Mouse (Mus musculus) kidney, embryonic 14.5 days (tissue): ENCODE measurements at regions not wholly inside any gene's neighbourhood (a gene's known extent, or its start where the extent isn't known, plus 50 kb on each side); places are given as distances from the start of the nearest gene placed in this dataset.

ENCODE experiments used
- ATAC-seq: fragments of 200-750 bp; cut with Nextera tagmentation; 2 replicates; pipeline ENCODE4 v1.8.0; 2017; ENCODE audit warnings: moderate number of reproducible peaks, mild to moderate bottlenecking, moderate TSS enrichment, moderate library complexity; ENCODE audit not compliant: low FRiP score, low TSS enrichment
- H3K27ac ChIP-seq: fragments of 300-500 bp; sonication (generic); 2 replicates; pipeline ENCODE4 v1.5.1; 2014; ENCODE audit warnings: low read depth, mild to moderate bottlenecking, low read length, moderate library complexity, mixed read lengths
- H3K27me3 ChIP-seq: fragments of 300-500 bp; sonication (generic); 2 replicates; pipeline ENCODE4 v1.6.1; 2014; ENCODE audit warnings: mild to moderate bottlenecking, low read length; ENCODE audit not compliant: control insufficient read depth, insufficient read depth
- H3K36me3 ChIP-seq: fragments of 300-500 bp; sonication (generic); 2 replicates; pipeline ENCODE4 v1.6.1; 2014; ENCODE audit warnings: low read length, mixed read lengths; ENCODE audit not compliant: control insufficient read depth, insufficient read depth
- H3K4me1 ChIP-seq: fragments of 300-500 bp; sonication (generic); 2 replicates; pipeline ENCODE4 v1.6.1; 2014; ENCODE audit warnings: low read length, mixed read lengths; ENCODE audit not compliant: control insufficient read depth, insufficient read depth
- H3K4me2 ChIP-seq: fragments of 300-500 bp; sonication (generic); replicated peaks from 2 replicates; pipeline ENCODE4 v1.6.1; 2014; ENCODE audit warnings: low read depth, mild to moderate bottlenecking, low read length
- H3K4me3 ChIP-seq: fragments of 300-500 bp; sonication (generic); 2 replicates; pipeline ENCODE4 v1.5.1; 2014; ENCODE audit warnings: mild to moderate bottlenecking, low read length
- H3K9ac ChIP-seq: fragments of 300-500 bp; sonication (generic); 2 replicates; pipeline ENCODE4 v1.6.1; 2014; ENCODE audit warnings: low read depth, mild to moderate bottlenecking, low read length, moderate library complexity
- H3K9me3 ChIP-seq: fragments of 300-500 bp; sonication (generic); 2 replicates; pipeline ENCODE4 v1.6.1; 2016; ENCODE audit warnings: low read length; ENCODE audit not compliant: control insufficient read depth
- WGBS: fragments of 180-500 bp; shearing (Covaris S2); extraction: QIAGEN DNeasy Blood & Tissue Kit; methylation state at CpG from one replicate; pipeline ENCODE4 v1.1.7; 2014; 5-methylcytosine and 5-hydroxymethylcytosine counted together

GRCm38 (mm10) chr12:35702674-35703073 lies 167.8 kb upstream of the Ahr start:
- Histone ChIP-seq H3K27ac (no peak overlapping the region), H3K4me2 (no peak overlapping the region), H3K4me3 (no peak overlapping the region), H3K9me3 (no peaks in the 10 kb centered on the region), H3K4me1 (no peaks in the 10 kb centered on the region), H3K27me3 (no peaks in the 10 kb centered on the region), H3K9ac (no peak overlapping the region), H3K36me3 (no peaks in the 10 kb centered on the region)
- ATAC-seq, result no peak
- WGBS, result 59% methylated on average over 7 of the region's 7 CpGs

- WGBS, result 77% methylated on average over 3 of the region's 3 CpGs
- Histone ChIP-seq H3K27me3 (no peaks in the 10 kb centered on the region), H3K9me3 (no peaks in the 10 kb centered on the region), H3K4me2 (no peak overlapping the region), H3K36me3 (no peaks in the 10 kb centered on the region), H3K4me3 (no peak overlapping the region), H3K27ac (no peak overlapping the region), H3K4me1 (no peaks in the 10 kb centered on the region), H3K9ac (no peak overlapping the region)
- no peak for ATAC-seq
Measured at GRCm38 (mm10) chr12:35694253-35694652, 159.4 kb upstream of the Ahr start.

GRCm38 (mm10) chr12:35690914-35691313 lies 156.1 kb upstream of the Ahr start:
- no peak overlapping the region for H3K27ac ChIP-seq
- H3K9ac ChIP-seq, result no peak overlapping the region
- 67% methylated on average over 3 of the region's 3 CpGs for WGBS

GRCm38 (mm10) chr12:35686231-35686630 lies 151.4 kb upstream of the Ahr start:
- Histone ChIP-seq H3K9me3 (no peaks in the 10 kb centered on the region), H3K4me3 (no peak overlapping the region), H3K9ac (no peak overlapping the region), H3K4me1 (no peaks in the 10 kb centered on the region), H3K36me3 (no peaks in the 10 kb centered on the region), H3K4me2 (no peak overlapping the region), H3K27ac (no peak overlapping the region), H3K27me3 (no peaks in the 10 kb centered on the region)
- no peak for ATAC-seq
- 91% methylated on average over 2 of the region's 2 CpGs for WGBS

More at GRCm38 (mm10) chr12:35690914-35691313, 156.1 kb upstream of the Ahr start:
- no peak overlapping the region for H3K4me2 ChIP-seq
- no peaks in the 10 kb centered on the region for H3K4me1 ChIP-seq
- no peak for ATAC-seq
- no peaks in the 10 kb centered on the region for H3K9me3 ChIP-seq
- no peaks in the 10 kb centered on the region for H3K36me3 ChIP-seq
- H3K27me3 ChIP-seq, result no peaks in the 10 kb centered on the region
- H3K4me3 ChIP-seq, result no peak overlapping the region

- WGBS, result 60% methylated on average over 3 of the region's 3 CpGs
- H3K9ac ChIP-seq, result no peak overlapping the region
- H3K36me3 ChIP-seq, result no peaks in the 10 kb centered on the region
- no peak overlapping the region for H3K4me2 ChIP-seq
- H3K4me3 ChIP-seq, result no peak overlapping the region
- H3K9me3 ChIP-seq, result no peaks in the 10 kb centered on the region
- ATAC-seq, result no peak
- no peak overlapping the region for H3K27ac ChIP-seq
- no peaks in the 10 kb centered on the region for H3K4me1 ChIP-seq
- no peaks in the 10 kb centered on the region for H3K27me3 ChIP-seq
Measured at GRCm38 (mm10) chr12:35685189-35685588, 150.4 kb upstream of the Ahr start.

- Histone ChIP-seq H3K4me3 (no peak overlapping the region), H3K27me3 (no peaks in the 10 kb centered on the region), H3K36me3 (no peaks in the 10 kb centered on the region), H3K9ac (no peak overlapping the region), H3K27ac (no peak overlapping the region), H3K4me1 (no peaks in the 10 kb centered on the region), H3K4me2 (no peak overlapping the region), H3K9me3 (no peaks in the 10 kb centered on the region)
- ATAC-seq, result no peak
Measured at GRCm38 (mm10) chr12:35681864-35682449, 147.1 kb upstream of the Ahr start.

- no peaks in the 10 kb centered on the region for H3K36me3 ChIP-seq
- no peaks in the 10 kb centered on the region for H3K9me3 ChIP-seq
- no peak overlapping the region for H3K27ac ChIP-seq
- ATAC-seq, result no peak
- H3K4me3 ChIP-seq, result no peak overlapping the region
- no peak overlapping the region for H3K9ac ChIP-seq
- no peaks in the 10 kb centered on the region for H3K4me1 ChIP-seq
- no peaks in the 10 kb centered on the region for H3K27me3 ChIP-seq
- 83% methylated on average over 4 of the region's 4 CpGs for WGBS
- H3K4me2 ChIP-seq, result no peak overlapping the region
Measured at GRCm38 (mm10) chr12:35679903-35680302, 145.1 kb upstream of the Ahr start.

- H3K4me2 ChIP-seq, result no peak overlapping the region
- no peaks in the 10 kb centered on the region for H3K9me3 ChIP-seq
- ATAC-seq, result no peak
- no peaks in the 10 kb centered on the region for H3K36me3 ChIP-seq
- H3K4me1 ChIP-seq, result no peaks in the 10 kb centered on the region
- H3K4me3 ChIP-seq, result no peak overlapping the region
- no peak overlapping the region for H3K9ac ChIP-seq
- no peak overlapping the region for H3K27ac ChIP-seq
- H3K27me3 ChIP-seq, result no peaks in the 10 kb centered on the region
- 74% methylated on average over 2 of the region's 2 CpGs for WGBS
Measured at GRCm38 (mm10) chr12:35679025-35679424, 144.2 kb upstream of the Ahr start.

- WGBS, result 55% methylated on average over 6 of the region's 6 CpGs
- H3K27ac ChIP-seq, result no peak overlapping the region
- no peak for ATAC-seq
- H3K4me1 ChIP-seq, result no peaks in the 10 kb centered on the region
- H3K36me3 ChIP-seq, result no peaks in the 10 kb centered on the region
- H3K4me3 ChIP-seq, result no peak overlapping the region
- H3K4me2 ChIP-seq, result no peak overlapping the region
- no peaks in the 10 kb centered on the region for H3K9me3 ChIP-seq
- H3K9ac ChIP-seq, result no peak overlapping the region
- H3K27me3 ChIP-seq, result no peaks in the 10 kb centered on the region
Measured at GRCm38 (mm10) chr12:35674487-35674886, 139.6 kb upstream of the Ahr start.
